Mouse (Mus musculus) erythroblast, adult 5-6 weeks (primary cell): ENCODE measurements around the gene Tdrd9. TPM values are rescaled to one million over a fixed set of nuclear protein-coding genes. Genes with fewer than 3 reads are reported as not detected.

Source experiments
- ATAC-seq: replicated peaks from 2 replicates; pipeline ENCODE4 v1.8.0; 2016; ENCODE audit warnings: moderate number of reproducible peaks, mild to moderate bottlenecking, moderate TSS enrichment, inconsistent platforms; ENCODE audit not compliant: poor library complexity, low FRiP score, severe bottlenecking
- total RNA-seq, 2 experiments: library from RNA; stranded (forward) in 1 of 2; stranded (reverse) in 1 of 2; fragments of 150-400 nt in 1 of 2; fragments of 200-764, 138-1000 nt in 1 of 2; gene quantifications; 2 replicates each; pipeline versions ENCODE4 v1.2.3 to v1.2.4; 2015 to 2017; ENCODE audit warnings: low replicate concordance in 2 of 2

Gene Tdrd9
- not detected in 2 replicates for total RNA-seq (2015; ENCODE audit: low replicate concordance)
- not detected in 2 replicates for total RNA-seq (2017; ENCODE audit: low replicate concordance)

DNA sequence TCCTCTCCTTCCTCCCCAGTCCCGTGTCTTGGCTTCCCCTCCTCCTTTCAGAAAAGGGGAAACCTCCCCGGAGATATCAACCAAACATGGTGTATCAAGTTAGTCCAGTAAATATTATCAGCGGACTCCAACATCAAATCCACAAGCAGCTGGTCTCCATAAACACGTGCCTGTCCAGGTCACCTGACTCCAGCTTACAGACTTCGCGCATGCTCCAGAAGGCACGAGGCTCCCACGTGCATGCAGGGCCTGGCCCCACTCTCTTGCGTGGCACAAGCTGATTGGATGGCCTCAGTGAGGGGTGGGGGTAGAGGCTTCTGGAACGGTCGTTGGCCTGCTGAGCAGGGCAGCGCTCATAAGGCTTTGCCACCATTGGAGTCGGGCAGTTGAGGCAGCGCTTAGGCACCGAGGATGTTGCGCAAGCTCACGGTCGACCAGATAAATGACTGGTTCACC is at the start of gene Tdrd9:
TSS of gene Tdrd9 (plus strand) at position 329 of the 456 bp plus-strand sequence.
- no peak for ATAC-seq

DNA sequence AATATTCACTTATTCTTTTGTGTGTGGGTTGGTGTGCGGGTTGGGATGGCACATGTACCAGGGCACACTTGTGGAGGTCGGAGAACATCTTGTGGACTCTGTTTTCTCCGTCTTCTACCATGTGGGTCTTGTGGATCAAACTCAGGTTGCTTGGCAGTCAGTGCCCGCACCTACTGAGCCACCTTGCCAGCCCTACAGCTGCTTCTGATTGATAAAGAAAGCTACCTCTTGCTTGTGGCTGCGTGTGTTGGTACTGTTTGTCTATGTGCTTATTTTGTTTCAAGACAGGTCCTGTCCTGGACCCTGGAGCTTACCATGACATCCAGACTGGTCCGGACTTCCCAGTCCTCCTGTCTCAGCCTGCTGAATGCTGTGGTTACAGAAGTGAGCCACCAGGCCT is 48.2 kb upstream of the Tdrd9 start:
- peak; percentile 95 for ATAC-seq

DNA sequence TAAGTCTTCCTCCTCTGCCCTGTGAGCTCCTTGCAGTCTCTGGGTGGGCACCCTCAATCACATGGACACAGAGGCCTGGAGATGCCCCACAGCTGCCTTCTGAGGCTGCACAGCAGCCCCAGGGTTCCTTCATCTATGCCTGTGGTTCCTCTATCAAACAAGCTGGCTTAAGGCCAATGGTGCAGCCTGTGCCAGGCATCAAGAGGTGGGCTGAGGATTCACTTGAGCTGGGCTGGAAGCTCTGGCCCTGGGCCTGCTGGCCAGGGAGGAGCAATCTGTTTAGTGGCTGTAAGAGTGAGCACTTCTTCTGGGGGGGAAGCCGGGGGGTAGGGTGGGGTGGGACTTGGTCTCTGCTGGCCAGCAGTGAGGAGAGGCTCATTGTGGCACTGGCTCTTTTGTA is 44.0 kb upstream of the Tdrd9 start:
- no peak for ATAC-seq

DNA sequence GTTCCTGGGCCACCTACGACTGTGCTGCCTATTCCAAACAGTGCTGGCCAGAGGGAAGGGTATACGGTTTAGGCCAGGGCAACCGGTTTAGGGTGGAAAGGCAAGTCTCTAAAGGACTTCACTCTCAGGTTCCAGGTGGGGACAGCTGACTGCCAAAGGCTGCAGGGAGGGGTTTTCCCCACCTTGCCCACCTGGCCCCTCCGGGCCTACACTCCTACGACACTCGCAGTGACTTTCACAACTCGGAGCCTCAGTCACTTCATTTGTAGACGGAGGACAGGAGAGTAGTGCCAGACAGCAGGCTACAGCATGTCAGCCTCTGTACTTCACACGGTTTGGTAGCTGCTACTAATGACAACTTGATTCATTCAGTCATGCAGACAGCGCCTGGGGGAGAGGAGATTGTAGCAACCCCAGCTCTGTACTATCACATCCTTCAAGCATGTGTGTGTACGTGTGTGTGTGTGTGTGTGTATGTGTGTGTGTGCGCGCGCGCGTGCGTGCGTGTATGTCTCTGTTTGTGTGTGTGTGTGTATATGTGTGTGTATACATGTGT is 42.9 kb upstream of the Tdrd9 start:
- ATAC-seq: no peak

DNA sequence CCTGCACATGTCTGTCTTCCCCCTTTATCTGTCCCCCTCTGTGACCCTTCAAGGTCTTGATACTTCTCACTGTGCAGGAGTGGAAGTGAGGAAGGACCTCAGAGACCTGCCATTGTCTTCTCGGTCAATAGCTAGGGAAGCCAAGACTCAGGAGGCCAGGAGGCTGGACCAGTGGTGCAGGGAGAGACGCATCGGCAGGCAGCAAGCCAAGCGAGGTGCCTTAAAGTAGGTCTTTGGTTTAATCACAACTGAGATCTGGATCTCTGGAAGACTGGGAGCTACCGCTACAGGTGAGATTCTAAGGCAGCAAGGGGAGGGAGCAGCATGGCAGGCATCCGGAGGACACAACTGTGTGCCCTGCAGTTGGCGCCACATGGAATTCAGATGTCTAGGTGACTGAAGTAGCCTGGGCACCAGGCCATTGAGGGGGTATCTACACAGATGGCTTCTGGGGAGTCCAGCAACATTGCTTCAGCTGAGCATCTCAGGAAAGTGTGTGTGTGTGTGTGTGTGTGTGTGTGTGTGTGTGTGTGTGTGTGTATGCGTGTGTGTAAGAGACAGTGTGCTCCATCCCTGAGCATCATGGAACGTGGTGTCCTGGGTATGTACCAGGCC is 39.8 kb upstream of the Tdrd9 start:
- no peak for ATAC-seq

DNA sequence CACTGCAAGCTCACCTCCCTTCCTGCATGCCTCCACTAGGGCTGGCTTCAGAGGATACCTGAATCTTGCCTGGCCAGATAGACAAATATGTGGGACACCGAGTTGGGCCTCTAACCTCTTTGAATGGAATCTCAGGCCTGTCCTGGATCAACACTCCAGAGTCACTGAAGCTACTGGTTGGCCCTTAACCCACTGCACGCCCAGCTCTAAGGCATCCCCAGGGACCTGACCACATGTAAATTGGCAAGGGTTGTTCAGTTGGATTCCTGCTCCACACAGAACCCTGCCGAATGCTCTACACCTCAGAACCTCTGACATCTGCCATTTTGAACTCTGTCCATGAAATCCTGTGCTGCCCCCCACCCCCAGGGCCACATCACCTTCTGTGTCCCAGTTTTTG is 38.8 kb upstream of the Tdrd9 start:
- ATAC-seq: no peak

DNA sequence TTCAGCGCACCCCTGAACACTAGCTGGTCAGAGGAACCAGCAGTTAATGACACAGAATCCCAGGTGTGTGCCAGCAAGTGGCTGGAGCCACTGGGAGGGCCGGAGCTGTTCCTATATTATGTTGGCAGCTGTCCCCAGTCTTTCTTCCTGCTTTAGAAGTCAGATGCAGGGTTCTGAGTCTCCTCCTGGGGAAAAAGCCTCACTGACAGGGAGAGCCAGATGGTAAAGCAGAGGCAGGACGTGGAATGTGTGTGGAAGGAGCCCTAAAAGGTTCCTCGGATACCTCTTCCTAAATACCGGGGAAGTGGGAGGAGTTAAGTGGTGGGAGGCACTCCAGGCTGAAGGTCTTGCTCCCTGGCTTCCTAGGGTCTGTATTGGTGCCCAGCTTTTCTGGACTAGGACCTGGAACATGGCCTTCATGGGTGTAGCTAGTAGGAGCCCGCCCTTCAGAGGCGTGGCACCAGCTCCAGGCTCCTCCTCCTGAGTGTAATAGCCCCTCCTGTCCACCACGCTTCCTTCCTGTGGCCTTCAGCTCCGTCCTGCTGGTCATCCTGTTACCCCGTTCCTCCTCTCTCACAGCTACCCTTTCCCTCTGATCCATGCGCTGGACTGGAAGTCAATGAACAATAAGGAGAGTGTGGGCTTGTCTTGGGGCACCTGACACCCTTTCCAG is 38.2 kb upstream of the Tdrd9 start:
- ATAC-seq: peak; percentile 43; the same call in 1 of the 2 replicates

DNA sequence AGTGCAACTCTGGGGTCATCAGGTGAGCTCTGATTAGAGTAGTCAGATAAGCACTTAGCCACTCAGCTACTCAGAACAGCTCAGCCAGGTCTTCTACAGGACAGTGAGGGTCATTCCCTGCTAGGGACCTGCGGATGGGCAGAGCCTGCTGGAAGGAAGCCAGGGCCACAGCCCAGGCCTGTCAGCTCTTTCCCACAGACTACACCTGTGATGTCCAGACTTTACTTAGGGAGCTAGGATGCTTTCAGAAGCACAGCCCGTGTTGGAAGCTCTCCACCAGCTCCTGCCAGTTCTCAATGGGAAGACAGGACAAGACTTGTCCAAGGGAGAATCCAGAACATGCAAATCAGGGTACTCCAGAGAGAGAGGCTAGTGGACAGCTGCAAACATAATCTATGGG is 37.4 kb upstream of the Tdrd9 start:
- no peak for ATAC-seq

DNA sequence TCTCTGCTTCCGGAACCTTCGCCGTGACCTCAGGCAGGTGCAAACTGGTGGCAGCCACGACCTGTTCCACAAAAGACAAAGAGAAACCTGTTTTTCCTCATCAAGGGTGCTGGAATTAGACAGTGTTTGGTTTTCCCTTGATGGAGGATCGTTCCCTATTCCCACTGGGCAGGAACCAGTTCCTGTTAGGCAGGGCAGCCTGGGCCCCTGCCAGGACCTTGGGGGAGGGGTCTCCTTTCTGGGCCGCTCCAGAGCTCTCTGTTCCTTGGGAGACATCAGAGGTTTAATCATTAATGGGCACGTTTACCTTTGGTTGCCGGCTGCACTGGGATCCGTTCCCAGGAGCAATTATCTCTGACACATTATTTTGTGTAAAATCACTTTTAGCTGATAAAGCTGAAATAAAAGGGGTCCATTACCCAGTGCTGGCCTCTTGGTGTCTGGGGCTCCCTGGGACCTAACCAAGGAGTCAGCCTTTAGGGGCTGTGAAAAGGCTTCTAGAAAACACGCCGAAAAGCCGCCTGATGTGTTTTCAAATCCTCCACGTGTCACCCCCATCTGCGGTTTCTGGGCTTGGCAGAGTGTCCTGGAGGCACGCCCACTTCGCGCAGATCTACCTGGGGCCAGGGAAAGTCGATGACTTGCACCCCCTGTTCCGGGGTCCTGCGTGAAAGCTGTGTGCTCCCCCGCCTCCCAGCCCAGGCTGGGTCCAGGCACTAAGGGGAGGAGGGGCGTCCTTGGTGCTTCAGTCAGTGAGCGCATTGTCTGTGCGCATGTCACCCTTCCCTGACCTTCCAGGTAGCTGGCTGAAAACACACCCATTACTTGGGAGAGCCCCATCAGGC is 34.4 kb upstream of the Tdrd9 start:
- no peak for ATAC-seq

DNA sequence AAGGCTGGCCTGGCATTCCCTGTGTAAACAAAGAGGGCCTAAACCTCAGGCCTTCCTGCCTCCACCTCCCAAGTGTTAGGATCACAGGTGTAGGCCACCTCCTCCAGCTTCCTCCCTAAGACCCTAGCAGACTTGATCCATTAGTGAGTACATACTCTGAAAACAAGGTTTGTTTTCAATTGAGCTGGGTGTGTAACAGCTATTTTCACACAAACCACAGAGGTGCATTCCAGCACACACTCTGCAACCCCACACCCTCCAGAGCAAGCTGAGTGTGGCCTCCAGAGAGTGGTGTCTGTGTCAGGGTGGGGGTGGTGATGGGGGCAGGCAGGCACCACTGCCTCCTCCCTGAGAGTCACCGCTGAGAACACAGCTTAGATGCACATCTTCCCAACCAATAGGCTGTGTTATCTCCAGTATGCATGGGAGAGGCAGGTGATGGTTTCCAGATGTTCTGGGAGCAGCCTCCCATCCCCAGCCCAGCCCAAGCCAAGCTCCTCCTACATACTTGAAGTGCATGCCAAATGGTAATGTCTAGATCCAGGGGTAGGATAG is 32.7 kb upstream of the Tdrd9 start:
- 0 out of 2 replicates have a peak, but pooled peaks have one; percentile 14 for ATAC-seq

DNA sequence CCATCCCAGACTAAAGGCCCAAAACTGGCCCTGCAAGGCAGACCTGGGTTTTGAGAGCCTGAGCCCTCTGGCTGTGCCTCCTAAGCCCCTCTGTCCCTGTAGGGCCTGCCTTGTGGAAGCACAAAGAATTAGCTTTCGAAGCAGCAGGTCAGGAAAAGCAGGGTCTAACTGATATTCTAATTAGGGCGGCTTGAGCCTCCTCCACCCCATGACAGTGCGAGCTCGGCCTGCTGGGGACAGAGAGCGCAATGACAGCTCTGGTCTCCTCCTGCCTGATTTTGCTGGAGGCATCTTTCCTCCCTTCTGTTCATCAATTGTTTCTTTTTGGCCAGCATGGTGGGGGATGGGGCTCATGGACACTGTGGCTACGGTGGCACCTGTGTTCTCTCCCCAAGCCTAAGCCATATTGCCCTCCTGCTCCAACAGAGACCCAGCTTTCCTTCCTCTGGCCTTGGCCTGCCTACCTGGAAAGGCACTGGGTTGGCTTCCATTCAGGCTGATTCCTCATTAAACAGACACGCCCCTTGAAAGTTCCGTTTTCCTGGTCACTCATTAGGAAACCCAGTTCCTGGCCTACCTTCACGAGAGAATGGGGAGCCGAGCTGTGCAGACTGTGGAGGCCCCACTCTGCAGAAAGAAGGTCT is 27.8 kb upstream of the Tdrd9 start:
- peak; percentile 22; the same call in 1 of the 2 replicates for ATAC-seq

DNA sequence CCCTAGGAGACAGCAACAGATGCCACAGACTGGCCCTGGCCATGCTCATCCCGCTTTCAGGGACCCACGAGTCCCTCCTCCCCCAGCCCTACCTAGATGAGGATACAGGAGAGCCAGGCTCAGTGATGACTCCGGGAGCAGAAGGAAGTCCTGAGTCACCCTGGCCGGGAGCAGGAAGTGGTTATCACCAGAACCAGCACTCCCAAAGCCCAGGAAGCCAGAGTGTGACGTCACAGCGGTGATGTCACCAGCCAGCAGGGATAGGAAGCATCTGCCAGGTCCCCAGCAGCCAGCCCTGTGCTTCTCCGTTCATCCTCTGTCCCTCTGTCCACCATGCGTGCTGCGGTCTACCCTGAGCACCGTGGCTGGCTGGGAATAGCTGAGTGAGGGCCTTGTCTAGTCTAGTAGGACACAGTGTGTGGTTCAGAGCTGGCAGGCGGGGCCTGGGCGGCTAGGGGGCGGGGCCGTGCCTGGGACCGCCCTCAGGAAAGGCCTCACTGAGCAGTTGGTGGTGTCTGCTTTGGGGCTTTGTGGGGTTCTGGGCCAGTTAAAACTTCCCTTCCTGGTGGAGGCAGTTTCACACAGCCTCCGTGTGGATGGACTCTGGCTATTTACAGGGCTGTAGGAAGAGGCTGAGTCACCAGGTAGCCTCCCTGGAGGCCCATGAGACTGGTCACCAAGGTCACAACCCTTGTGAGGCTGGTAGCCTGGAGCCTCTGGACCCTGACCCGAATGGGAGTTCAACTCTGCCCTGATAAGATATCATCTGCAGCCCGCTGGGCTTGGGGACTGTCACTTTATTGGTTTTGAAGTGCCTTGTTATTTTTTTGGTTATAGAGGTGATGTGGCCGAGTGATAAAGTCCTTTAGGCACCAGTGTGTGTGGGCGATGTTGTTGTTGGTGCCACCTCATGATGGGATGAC is 27.0 kb upstream of the Tdrd9 start:
- peak; percentile 67 for ATAC-seq

DNA sequence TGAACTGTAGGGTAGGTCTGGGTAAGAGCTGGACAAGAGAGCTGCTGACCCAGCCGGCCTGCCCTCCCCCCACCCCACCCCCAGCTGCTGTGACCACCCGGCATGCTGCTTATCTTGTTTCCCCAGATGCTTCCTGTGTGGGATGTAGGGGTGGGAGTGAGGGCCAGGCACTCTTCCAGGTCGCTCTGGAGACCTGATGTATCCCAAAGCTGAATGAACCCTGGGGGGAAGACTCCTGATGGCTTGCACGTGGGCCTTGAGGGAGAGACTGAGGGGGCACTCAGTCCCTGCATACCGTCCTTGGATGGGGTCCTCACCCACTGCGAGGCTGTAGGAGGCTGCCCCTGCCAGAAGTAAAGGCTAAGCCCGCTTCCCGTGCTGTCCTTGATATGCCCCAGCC is 26.2 kb upstream of the Tdrd9 start:
- 0 out of 2 replicates have a peak, but pooled peaks have one; percentile 18 for ATAC-seq

DNA sequence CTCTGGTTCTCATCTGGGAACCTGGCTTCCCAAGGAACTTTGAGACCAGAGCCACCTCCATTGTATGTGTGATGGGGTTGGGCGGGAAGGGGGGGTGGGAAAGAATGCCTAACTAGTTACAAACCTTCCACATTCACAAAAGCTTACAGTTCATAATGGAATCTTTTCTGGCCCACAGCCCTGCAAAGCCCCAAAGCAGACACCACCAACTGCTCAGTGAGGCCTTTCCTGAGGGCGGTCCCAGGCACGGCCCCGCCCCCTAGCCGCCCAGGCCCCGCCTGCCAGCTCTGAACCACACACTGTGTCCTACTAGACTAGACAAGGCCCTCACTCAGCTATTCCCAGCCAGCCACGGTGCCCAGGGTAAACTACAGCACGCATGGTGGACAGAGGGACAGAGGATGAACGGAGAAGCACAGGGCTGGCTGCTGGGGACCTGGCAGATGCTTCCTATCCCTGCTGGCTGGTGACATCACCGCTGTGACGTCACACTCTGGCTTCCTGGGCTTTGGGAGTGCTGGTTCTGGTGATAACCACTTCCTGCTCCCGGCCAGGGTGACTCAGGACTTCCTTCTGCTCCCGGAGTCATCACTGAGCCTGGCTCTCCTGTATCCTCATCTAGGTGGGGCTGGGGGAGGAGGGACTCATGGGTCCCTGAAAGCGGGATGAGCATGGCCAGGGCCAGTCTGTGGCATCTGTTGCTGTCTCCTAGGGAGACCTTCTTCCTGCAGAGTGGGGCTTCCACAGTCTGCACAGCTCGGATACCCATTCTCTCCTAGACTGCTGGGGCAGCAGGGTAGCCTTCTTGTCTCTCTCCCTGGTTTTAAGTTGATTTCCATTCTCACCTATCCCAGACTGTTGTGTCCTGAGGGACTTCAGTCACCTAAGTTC is 25.3 kb upstream of the Tdrd9 start:
- ATAC-seq: peak; percentile 58

DNA sequence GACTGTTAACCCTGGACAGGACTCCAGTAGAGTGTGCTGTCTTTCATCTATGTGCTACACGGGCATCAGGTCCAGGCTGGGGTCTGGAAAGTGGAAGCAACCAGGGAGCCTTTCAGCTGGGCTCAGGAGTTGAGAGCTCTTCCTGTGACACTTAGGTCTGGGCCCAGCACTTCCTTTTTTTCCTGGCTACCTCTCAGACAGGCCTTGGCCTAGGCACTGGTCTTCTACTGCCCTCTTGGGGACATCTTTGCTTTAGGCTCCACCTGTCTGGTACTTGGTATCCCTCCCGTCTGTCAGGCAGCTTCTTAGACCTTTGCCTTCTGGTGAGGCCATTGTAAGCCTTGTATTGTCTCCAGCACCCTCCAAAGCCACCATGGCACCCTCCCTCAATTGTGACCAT is 24.6 kb upstream of the Tdrd9 start:
- ATAC-seq: no peak

DNA sequence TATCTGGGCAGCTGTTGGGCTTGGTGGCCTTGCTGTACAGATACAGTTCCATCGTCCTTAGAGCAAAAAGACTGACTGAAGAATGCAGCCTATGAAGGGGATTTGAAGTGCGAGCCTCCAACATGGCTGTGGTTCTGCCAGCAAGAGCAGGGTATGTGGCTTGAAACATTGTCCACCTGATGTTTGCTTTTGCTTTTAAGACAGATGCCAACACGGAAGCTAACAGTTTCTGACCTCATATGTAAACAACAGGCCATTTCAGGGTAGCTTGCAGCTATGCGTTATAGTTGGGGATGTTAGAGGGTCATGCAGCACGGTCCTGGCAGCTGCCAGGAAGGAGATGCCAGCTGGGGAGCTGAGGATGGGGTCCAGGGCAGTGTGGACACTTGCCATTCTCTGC is 20.9 kb upstream of the Tdrd9 start:
- no peak for ATAC-seq

DNA sequence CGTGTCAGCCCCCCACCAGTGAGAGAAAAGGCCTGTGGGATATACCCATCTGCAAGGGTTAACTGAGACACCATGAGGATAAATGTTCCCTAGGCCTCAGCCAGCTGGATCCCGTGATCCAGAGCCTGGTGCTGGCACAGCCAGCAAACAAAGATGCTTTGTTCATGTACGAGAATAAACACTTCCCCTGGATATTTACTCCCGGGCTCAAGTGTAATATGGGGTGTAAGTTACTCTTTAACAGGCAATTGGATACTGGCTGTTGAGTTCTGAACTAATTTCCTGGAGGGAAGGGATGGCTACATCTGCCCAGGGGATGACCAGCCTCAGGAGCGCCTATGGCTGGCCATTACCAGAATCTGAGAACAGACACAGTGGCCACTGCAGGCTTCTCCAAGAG is 19.7 kb upstream of the Tdrd9 start:
- no peak for ATAC-seq
